Mouse (Mus musculus): ENCODE results near the gene Tuba3b. TPM values are rescaled to one million over a fixed set of nuclear protein-coding genes. Genes with fewer than 3 reads are reported as not detected.
A peak's percentile ranks its signal among the peaks of the same experiment; 100 is the strongest.

Gene Tuba3b
- polyA plus RNA-seq, 1 experiment from 2014 or later = not detected

DNA sequence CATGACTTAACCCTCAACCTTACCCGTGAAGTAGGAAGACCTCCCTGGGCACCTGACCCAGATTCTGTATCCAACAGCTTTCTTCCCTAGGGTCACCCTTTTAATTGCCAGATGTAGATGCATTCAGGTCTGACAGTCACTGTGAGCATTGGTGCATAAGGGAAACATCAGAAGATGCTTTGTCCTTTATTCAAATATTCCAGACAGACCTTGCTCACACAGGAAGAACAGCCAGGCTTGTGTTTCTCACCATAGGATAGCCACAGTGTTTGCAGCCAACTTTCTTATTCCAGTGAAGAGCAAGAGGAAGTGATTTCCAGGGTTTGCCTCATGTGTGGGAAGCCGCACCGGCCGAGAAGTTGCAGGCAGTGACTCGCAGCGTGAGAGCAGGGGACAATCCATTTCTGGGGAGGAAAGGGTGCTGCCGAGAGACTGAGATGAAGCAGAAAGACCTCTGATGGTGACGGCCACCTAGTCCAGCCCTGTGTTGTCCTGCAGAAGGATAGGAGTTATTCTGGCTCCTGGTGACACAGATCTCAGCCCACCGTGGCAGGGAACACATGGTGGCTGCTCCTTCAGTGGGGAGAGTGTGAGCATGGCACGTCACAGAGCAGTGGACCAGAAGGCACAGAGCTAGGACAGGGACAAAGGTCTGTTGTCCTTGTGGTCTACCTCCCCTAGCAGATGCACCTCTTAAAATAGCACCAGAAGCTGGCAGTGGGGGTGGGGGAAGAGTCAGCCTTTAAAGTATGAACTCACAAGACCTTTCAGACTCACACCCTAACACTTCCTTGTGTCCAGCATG is 34.0 kb upstream of the Tuba3b start:
- no peaks in the 10 kb centered on the region for H3K4me1 ChIP-seq (ENCODE audit: control insufficient read depth, insufficient read depth, low read length)
- WGBS = 76% methylated on average over 10 of the region's 10 CpGs
- H3K27ac ChIP-seq (replicated peaks; ENCODE audit: low read depth, low read length) = no peak overlapping the region
- ATAC-seq (ENCODE audit: insufficient number of reproducible peaks, low FRiP score, low TSS enrichment, low read depth) (no peak), DNase-seq (ENCODE audit: low spot score) (no peak)
- H3K27me3 ChIP-seq (ENCODE audit: control insufficient read depth, insufficient read depth, low read length) = no peaks in the 10 kb centered on the region
- no peak overlapping the region for H3K4me2 ChIP-seq (ENCODE audit: low read depth, severe bottlenecking)
- H3K4me3 ChIP-seq (ENCODE audit: low read depth, low read length) = no peak overlapping the region
- H3K36me3 ChIP-seq (ENCODE audit: control insufficient read depth, insufficient read depth, low read length) = no peaks in the 10 kb centered on the region
- no peaks in the 10 kb centered on the region for H3K9me3 ChIP-seq (ENCODE audit: control insufficient read depth, low read length)
- no peak overlapping the region for H3K9ac ChIP-seq (ENCODE audit: low read length)

GRCm38 (mm10) chr6:145585052-145585973 is 30.2 kb upstream of the Tuba3b start:
- no peaks in the 10 kb centered on the region for H3K36me3 ChIP-seq (ENCODE audit: control insufficient read depth, insufficient read depth, low read length)
- no peak overlapping the region for H3K27ac ChIP-seq (replicated peaks; ENCODE audit: low read depth, low read length)
- DNase-seq (ENCODE audit: low spot score) (no peak), ATAC-seq (ENCODE audit: insufficient number of reproducible peaks, low FRiP score, low TSS enrichment, low read depth) (no peak)
- H3K4me1 ChIP-seq (ENCODE audit: control insufficient read depth, insufficient read depth, low read length) = no peaks in the 10 kb centered on the region
- 86% methylated on average over 21 of the region's 21 CpGs for WGBS
- H3K9ac ChIP-seq (ENCODE audit: low read length) = no peak overlapping the region
- H3K27me3 ChIP-seq (ENCODE audit: control insufficient read depth, insufficient read depth, low read length) = no peaks in the 10 kb centered on the region
- H3K9me3 ChIP-seq (ENCODE audit: control insufficient read depth, low read length) = no peaks in the 10 kb centered on the region
- H3K4me2 ChIP-seq (ENCODE audit: low read depth, severe bottlenecking) = no peak overlapping the region
- no peak overlapping the region for H3K4me3 ChIP-seq (ENCODE audit: low read depth, low read length)

DNA sequence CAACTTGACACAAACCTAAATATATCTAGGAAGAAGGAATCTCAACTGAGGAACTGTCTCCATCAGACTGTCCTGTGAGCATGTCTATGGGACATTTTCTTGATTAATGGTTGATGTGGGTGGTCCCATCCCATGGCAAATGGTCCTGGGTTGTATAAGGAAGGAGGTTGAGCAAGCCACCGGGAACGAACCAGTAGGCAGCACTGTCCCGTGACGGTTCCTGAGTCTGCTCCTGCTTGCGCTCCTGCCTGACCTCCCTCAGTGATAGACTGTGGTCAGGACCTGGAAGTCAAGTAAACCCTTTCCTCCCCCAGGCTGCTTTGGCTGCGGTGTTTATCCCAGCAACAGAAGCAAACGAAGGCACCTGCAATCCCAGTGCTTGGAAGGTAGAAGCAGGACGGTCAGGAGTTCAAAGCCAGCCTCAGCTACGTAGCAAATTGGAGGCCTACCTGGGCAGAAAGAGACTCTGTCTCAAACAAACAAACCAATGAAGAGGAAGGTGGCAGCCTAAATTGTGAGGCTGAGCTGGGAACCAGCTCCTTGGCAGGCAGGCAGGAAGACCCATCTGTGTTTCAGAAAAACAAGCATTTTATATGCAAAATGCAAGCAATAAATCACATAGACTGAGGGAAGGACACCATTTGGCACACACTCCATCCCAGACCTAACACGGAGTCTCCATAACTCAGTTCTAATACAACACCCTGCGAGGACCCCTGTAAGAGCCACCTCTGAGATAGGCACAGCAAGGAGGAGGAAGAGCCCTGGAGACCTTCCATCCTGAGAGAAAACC is 24.9 kb upstream of the Tuba3b start:
- Histone ChIP-seq H3K4me2 (ENCODE audit: low read depth, severe bottlenecking) (no peak overlapping the region), H3K36me3 (ENCODE audit: control insufficient read depth, insufficient read depth, low read length) (no peaks in the 10 kb centered on the region), H3K9ac (ENCODE audit: low read length) (no peak overlapping the region), H3K4me3 (ENCODE audit: low read depth, low read length) (no peak overlapping the region), H3K4me1 (ENCODE audit: control insufficient read depth, insufficient read depth, low read length) (peaks cover 8% of the 10 kb centered on the region), H3K27me3 (ENCODE audit: control insufficient read depth, insufficient read depth, low read length) (no peaks in the 10 kb centered on the region), H3K9me3 (ENCODE audit: control insufficient read depth, low read length) (no peaks in the 10 kb centered on the region), H3K27ac (replicated peaks; ENCODE audit: low read depth, low read length) (no peak overlapping the region)
- 77% methylated on average over 11 of the region's 11 CpGs for WGBS
- no peak for ATAC-seq (ENCODE audit: insufficient number of reproducible peaks, low FRiP score, low TSS enrichment, low read depth)
- no peak for DNase-seq (ENCODE audit: low spot score)

DNA sequence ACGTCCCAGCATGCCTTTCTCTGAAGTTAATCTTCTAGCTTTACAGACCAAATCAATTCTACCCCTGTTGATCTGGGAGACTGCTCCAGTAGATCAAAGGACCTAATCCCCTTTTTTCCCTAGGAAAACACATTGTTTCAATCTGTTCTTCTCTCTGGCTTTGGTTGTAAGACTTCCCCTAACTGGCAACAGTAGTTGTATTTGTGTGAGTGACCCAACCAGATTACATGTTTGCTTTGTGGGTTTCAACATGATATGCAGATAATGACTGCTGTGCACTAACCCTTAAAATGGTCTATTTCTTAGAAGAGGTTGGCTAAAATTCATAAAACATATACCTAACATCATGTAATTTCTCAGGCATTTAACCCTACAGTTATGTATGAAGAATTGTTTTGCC is 24.0 kb upstream of the Tuba3b start:
- 38% methylated on average over 1 of the region's 1 CpGs for WGBS
- DNase-seq (ENCODE audit: low spot score) (no peak), ATAC-seq (ENCODE audit: insufficient number of reproducible peaks, low FRiP score, low TSS enrichment, low read depth) (no peak)
- no peak overlapping the region for H3K27ac ChIP-seq (replicated peaks; ENCODE audit: low read depth, low read length)
- peaks cover 8% of the 10 kb centered on the region for H3K4me1 ChIP-seq (ENCODE audit: control insufficient read depth, insufficient read depth, low read length)
- no peaks in the 10 kb centered on the region for H3K9me3 ChIP-seq (ENCODE audit: control insufficient read depth, low read length)
- H3K27me3 ChIP-seq (ENCODE audit: control insufficient read depth, insufficient read depth, low read length) = no peaks in the 10 kb centered on the region
- H3K36me3 ChIP-seq (ENCODE audit: control insufficient read depth, insufficient read depth, low read length) = no peaks in the 10 kb centered on the region
- H3K4me3 ChIP-seq (ENCODE audit: low read depth, low read length) = no peak overlapping the region
- H3K9ac ChIP-seq (ENCODE audit: low read length) = no peak overlapping the region
- no peak overlapping the region for H3K4me2 ChIP-seq (ENCODE audit: low read depth, severe bottlenecking)

DNA sequence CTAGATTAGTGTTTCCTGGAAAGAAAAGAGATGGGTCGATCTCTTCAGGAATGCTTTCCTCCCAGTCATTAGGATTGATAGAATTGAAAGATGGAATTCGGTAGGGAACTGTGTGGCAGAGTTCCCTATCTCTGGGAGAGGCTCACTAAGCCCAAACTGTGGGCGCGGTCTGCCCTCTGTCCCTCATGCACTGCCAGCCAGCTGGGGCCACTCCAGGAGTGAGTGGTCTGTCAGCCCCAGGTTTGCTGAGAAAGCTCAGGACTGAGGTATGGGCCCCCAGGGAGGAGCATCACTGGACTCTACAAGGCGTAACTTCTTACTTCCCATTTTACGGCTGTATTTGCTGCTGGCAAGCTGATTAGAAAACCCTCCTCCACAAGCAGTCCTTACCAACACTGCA is 23.5 kb upstream of the Tuba3b start:
- H3K4me2 ChIP-seq (ENCODE audit: low read depth, severe bottlenecking) = no peak overlapping the region
- WGBS = 75% methylated on average over 6 of the region's 6 CpGs
- no peak overlapping the region for H3K4me3 ChIP-seq (ENCODE audit: low read depth, low read length)
- no peaks in the 10 kb centered on the region for H3K27me3 ChIP-seq (ENCODE audit: control insufficient read depth, insufficient read depth, low read length)
- H3K36me3 ChIP-seq (ENCODE audit: control insufficient read depth, insufficient read depth, low read length) = no peaks in the 10 kb centered on the region
- H3K27ac ChIP-seq (replicated peaks; ENCODE audit: low read depth, low read length) = 0 out of 2 replicates have a peak overlapping the region, but pooled peaks have one; percentile 30
- ATAC-seq (ENCODE audit: insufficient number of reproducible peaks, low FRiP score, low TSS enrichment, low read depth) = no peak
- DNase-seq (ENCODE audit: low spot score) = no peak
- no peak overlapping the region for H3K9ac ChIP-seq (ENCODE audit: low read length)
- peaks cover 8% of the 10 kb centered on the region for H3K4me1 ChIP-seq (ENCODE audit: control insufficient read depth, insufficient read depth, low read length)
- no peaks in the 10 kb centered on the region for H3K9me3 ChIP-seq (ENCODE audit: control insufficient read depth, low read length)

GRCm38 (mm10) chr6:145592531-145592998 is 23.0 kb upstream of the Tuba3b start:
- Histone ChIP-seq H3K4me2 (ENCODE audit: low read depth, severe bottlenecking) (no peak overlapping the region), H3K4me1 (ENCODE audit: control insufficient read depth, insufficient read depth, low read length) (peaks cover 8% of the 10 kb centered on the region), H3K27me3 (ENCODE audit: control insufficient read depth, insufficient read depth, low read length) (no peaks in the 10 kb centered on the region), H3K27ac (replicated peaks; ENCODE audit: low read depth, low read length) (0 out of 2 replicates have a peak overlapping the region, but pooled peaks have one; percentile 30), H3K4me3 (ENCODE audit: low read depth, low read length) (no peak overlapping the region), H3K9me3 (ENCODE audit: control insufficient read depth, low read length) (no peaks in the 10 kb centered on the region), H3K36me3 (ENCODE audit: control insufficient read depth, insufficient read depth, low read length) (no peaks in the 10 kb centered on the region), H3K9ac (ENCODE audit: low read length) (no peak overlapping the region)
- WGBS = 47% methylated on average over 8 of the region's 8 CpGs
- peak; percentile 32 for DNase-seq (ENCODE audit: low spot score)
- ATAC-seq (ENCODE audit: insufficient number of reproducible peaks, low FRiP score, low TSS enrichment, low read depth) = no peak

DNA sequence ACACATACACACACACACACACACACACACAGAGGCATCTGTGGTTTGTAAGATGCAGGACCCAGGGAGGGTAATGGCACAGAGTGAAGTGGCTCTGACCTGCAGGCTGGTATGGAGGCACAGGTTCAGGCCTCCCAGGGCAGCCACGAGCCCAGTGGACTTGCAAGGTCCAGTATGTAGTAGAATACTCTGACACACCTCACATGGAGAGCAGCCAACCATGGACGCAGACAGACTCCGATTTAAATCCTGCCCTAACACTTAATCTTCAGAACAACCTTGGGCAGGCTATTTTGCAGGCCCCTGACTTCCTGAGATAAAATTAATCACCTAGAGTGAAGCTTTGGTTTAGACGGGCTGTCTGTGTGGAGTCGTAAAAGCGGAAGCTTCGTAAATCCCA is 21.6 kb upstream of the Tuba3b start:
- DNase-seq (ENCODE audit: low spot score) = no peak
- no peak for ATAC-seq (ENCODE audit: insufficient number of reproducible peaks, low FRiP score, low TSS enrichment, low read depth)
- H3K9ac ChIP-seq (ENCODE audit: low read length) = no peak overlapping the region
- H3K27ac ChIP-seq (replicated peaks; ENCODE audit: low read depth, low read length) = no peak overlapping the region
- H3K4me3 ChIP-seq (ENCODE audit: low read depth, low read length) = no peak overlapping the region
- H3K36me3 ChIP-seq (ENCODE audit: control insufficient read depth, insufficient read depth, low read length) = no peaks in the 10 kb centered on the region
- no peaks in the 10 kb centered on the region for H3K9me3 ChIP-seq (ENCODE audit: control insufficient read depth, low read length)
- H3K4me1 ChIP-seq (ENCODE audit: control insufficient read depth, insufficient read depth, low read length) = peaks cover 10% of the 10 kb centered on the region
- no peak overlapping the region for H3K4me2 ChIP-seq (ENCODE audit: low read depth, severe bottlenecking)
- no peaks in the 10 kb centered on the region for H3K27me3 ChIP-seq (ENCODE audit: control insufficient read depth, insufficient read depth, low read length)
- WGBS = 24% methylated on average over 7 of the region's 7 CpGs

DNA sequence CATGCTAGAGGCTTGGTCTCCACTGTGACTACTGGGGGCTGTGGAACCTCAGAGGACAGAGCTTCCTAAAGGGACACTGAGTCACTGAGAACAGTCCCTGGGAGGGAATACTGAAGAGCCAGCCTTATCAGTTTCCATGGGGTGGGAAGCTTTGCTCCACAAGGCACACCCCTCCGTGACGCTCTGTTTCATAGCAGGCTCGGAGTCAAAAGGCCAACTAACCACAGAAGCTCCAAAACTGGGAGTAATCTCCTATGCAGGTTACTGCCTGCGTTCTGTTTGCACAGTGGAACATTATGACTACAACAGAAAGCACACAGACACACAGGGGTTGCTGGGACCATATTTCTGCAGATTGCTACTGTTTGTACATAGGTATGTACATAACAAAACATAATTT is 19.7 kb upstream of the Tuba3b start:
- no peaks in the 10 kb centered on the region for H3K27me3 ChIP-seq (ENCODE audit: control insufficient read depth, insufficient read depth, low read length)
- H3K4me2 ChIP-seq (ENCODE audit: low read depth, severe bottlenecking) = no peak overlapping the region
- H3K27ac ChIP-seq (replicated peaks; ENCODE audit: low read depth, low read length) = no peak overlapping the region
- no peak for ATAC-seq (ENCODE audit: insufficient number of reproducible peaks, low FRiP score, low TSS enrichment, low read depth)
- no peak overlapping the region for H3K4me3 ChIP-seq (ENCODE audit: low read depth, low read length)
- H3K9me3 ChIP-seq (ENCODE audit: control insufficient read depth, low read length) = no peaks in the 10 kb centered on the region
- no peak for DNase-seq (ENCODE audit: low spot score)
- H3K9ac ChIP-seq (ENCODE audit: low read length) = no peak overlapping the region
- H3K4me1 ChIP-seq (ENCODE audit: control insufficient read depth, insufficient read depth, low read length) = peaks cover 10% of the 10 kb centered on the region
- 62% methylated on average over 4 of the region's 4 CpGs for WGBS
- H3K36me3 ChIP-seq (ENCODE audit: control insufficient read depth, insufficient read depth, low read length) = no peaks in the 10 kb centered on the region
